Mouse (Mus musculus) regulatory T cell (primary cell): ENCODE measurements around the gene Slc41a2.

Experiments
- in situ Hi-C: fragments of 300-600 bp; cut with MboI, MseI; formaldehyde crosslinking; loops from one replicate; pipeline ENCODE4 v1.15.1; 2025; ENCODE audit warnings: high pct_unique_total_duplicates

The Slc41a2 gene

GRCm38 (mm10) chr10:83353680-83354332, 16.1 kb upstream of the Slc41a2 start:
- in situ Hi-C loops: loop anchor here (5.0 kb wide), 1 partner anchor 102 kb away; no protein-coding TSS in a partner anchor

GRCm38 (mm10) chr10:83351779-83352178, 14.1 kb upstream of the Slc41a2 start:
- in situ Hi-C loops: loop anchor here (5.0 kb wide), 1 partner anchor 99 kb away; no protein-coding TSS in a partner anchor

- in situ Hi-C loops: loop anchor here (5.0 kb wide), 1 partner anchor 98 kb away; no protein-coding TSS in a partner anchor
Observed at GRCm38 (mm10) chr10:83350689-83351088, 13.0 kb upstream of the Slc41a2 start.

- in situ Hi-C loops: loop anchor here (10.0 kb wide), 1 partner anchor 443 kb away; no protein-coding TSS in a partner anchor
Observed at GRCm38 (mm10) chr10:83347494-83347893, 9.8 kb upstream of the Slc41a2 start.

GRCm38 (mm10) chr10:83346359-83346736, 8.7 kb upstream of the Slc41a2 start:
- in situ Hi-C loops: loop anchor here (10.0 kb wide), 1 partner anchor 442 kb away; no protein-coding TSS in a partner anchor

- in situ Hi-C loops: loop anchor here (10.0 kb wide), 1 partner anchor 441 kb away; no protein-coding TSS in a partner anchor
Observed at GRCm38 (mm10) chr10:83345693-83346358, 8.1 kb upstream of the Slc41a2 start.

- in situ Hi-C loops: loop anchor here (10.0 kb wide), 1 partner anchor 439 kb away; no protein-coding TSS in a partner anchor
Observed at GRCm38 (mm10) chr10:83343828-83344685, 6.4 kb upstream of the Slc41a2 start.

- in situ Hi-C loops: loop anchor here (10.0 kb wide), 1 partner anchor 438 kb away; no protein-coding TSS in a partner anchor
Observed at GRCm38 (mm10) chr10:83343171-83343570, 5.5 kb upstream of the Slc41a2 start.

- in situ Hi-C loops: loop anchor here (10.0 kb wide), 1 partner anchor 436 kb away; no protein-coding TSS in a partner anchor
Observed at GRCm38 (mm10) chr10:83341226-83341625, 3.5 kb upstream of the Slc41a2 start.

- in situ Hi-C loops: no loop called here
Observed at GRCm38 (mm10) chr10:83337971-83338598, 403 bp upstream of the Slc41a2 start.

GRCm38 (mm10) chr10:83336336-83336735, 1.3 kb downstream of the Slc41a2 start:
- in situ Hi-C loops: no loop called here

GRCm38 (mm10) chr10:83332581-83332980, 5.1 kb downstream of the Slc41a2 start:
- in situ Hi-C loops: no loop called here

GRCm38 (mm10) chr10:83331811-83332210, 5.9 kb downstream of the Slc41a2 start:
- in situ Hi-C loops: no loop called here

GRCm38 (mm10) chr10:83330336-83330735, 7.3 kb downstream of the Slc41a2 start:
- in situ Hi-C loops: no loop called here

GRCm38 (mm10) chr10:83328791-83329190, 8.9 kb downstream of the Slc41a2 start:
- in situ Hi-C loops: no loop called here

- in situ Hi-C loops: no loop called here
Observed at GRCm38 (mm10) chr10:83326648-83327285, 10.9 kb downstream of the Slc41a2 start.

- in situ Hi-C loops: no loop called here
Observed at GRCm38 (mm10) chr10:83325903-83326302, 11.8 kb downstream of the Slc41a2 start.

- in situ Hi-C loops: no loop called here
Observed at GRCm38 (mm10) chr10:83324871-83325270, 12.8 kb downstream of the Slc41a2 start.

GRCm38 (mm10) chr10:83322551-83323100, 15.1 kb downstream of the Slc41a2 start:
- in situ Hi-C loops: no loop called here

GRCm38 (mm10) chr10:83321528-83321927, 16.2 kb downstream of the Slc41a2 start:
- in situ Hi-C loops: no loop called here
